Mouse (Mus musculus) cerebellum, postnatal 4 days (tissue): ENCODE results near the gene Dlx3.

Experiments
- DNase-seq, 2 experiments: peaks; one replicate each; pipeline ENCODE4 v3.0.0; 2022; ENCODE audit warnings: low spot score in 2 of 2, mixed read lengths in 1 of 2

Gene Dlx3

GRCm38 (mm10) chr11:95153116-95153515, 33.2 kb downstream of the Dlx3 start:
- no peak for DNase-seq

GRCm38 (mm10) chr11:95153681-95154080, 33.8 kb downstream of the Dlx3 start:
- no peak for DNase-seq

GRCm38 (mm10) chr11:95155511-95155910, 35.6 kb downstream of the Dlx3 start:
- DNase-seq: no peak

- DNase-seq: no peak
Observed at GRCm38 (mm10) chr11:95157356-95157755, 37.4 kb downstream of the Dlx3 start.

- no peak for DNase-seq
Observed at GRCm38 (mm10) chr11:95157872-95158271, 38.0 kb downstream of the Dlx3 start.

GRCm38 (mm10) chr11:95159763-95160371, 39.9 kb downstream of the Dlx3 start:
- no peak for DNase-seq

GRCm38 (mm10) chr11:95160693-95161092, 40.8 kb downstream of the Dlx3 start:
- DNase-seq: no peak

GRCm38 (mm10) chr11:95161708-95162107, 41.8 kb downstream of the Dlx3 start:
- DNase-seq: no peak

GRCm38 (mm10) chr11:95165857-95166256, 45.9 kb downstream of the Dlx3 start:
- no peak for DNase-seq
